Mouse (Mus musculus): ENCODE measurements at regions not wholly inside any gene's neighbourhood (a gene's known extent, or its start where the extent isn't known, plus 50 kb on each side); places are given as distances from the start of the nearest gene placed in this dataset.

- TF ChIP-seq CTCF (IDR thresholded peaks at IDR 0.05; ENCODE audit: insufficient read depth, low read length) (no peak), POLR2A (IDR thresholded peaks at IDR 0.05; ENCODE audit: borderline replicate concordance, extremely low read depth, low read depth, low read length) (no peak)
These were observed 173.1 kb downstream of the Olfm4 start for GRCm38 (mm10) chr14:80157002-80157401.
